12 mouse cellular contexts compared by ENCODE assay signal in genomic region chr10:96181398-96181790, GRCm38 (mm10). TPM values are rescaled to one million over a fixed set of nuclear protein-coding genes. Genes with fewer than 3 reads are reported as not detected.
DNase-seq lines count a peak whose midpoint lies in the region; ATAC-seq and TF ChIP-seq lines count a peak whose summit lies in the region.
"Had no signal": no experiment of that assay in that cellular context is flagged by ENCODE, and none has a peak within 500 bp of the region (broad histone marks: within the 10 kb centered on the region; RNA-seq: fewer than 3 reads in every experiment).

No protein-coding gene starts in this region.

- H3K4me3 ChIP-seq in lung, embryonic 14.5 days (ENCODE audit: low read depth, low read length) = no peak overlapping the region
- H3K4me3 ChIP-seq in heart, postnatal 0 days (ENCODE audit: low read depth, low read length) = no peak overlapping the region
- H3K4me3 ChIP-seq: layer of hippocampus, adult 2 months had no signal

- no peak for TF ChIP-seq CTCF in lung, embryonic 14.5 days (IDR thresholded peaks at IDR 0.05; ENCODE audit: low read depth)
- TF ChIP-seq CTCF in heart, postnatal 0 days (IDR thresholded peaks at IDR 0.05; ENCODE audit: low read depth) = no peak

- H3K4me1 ChIP-seq in lung, embryonic 14.5 days (ENCODE audit: insufficient read depth) = no peaks in the 10 kb centered on the region
- peaks cover 5% of the 10 kb centered on the region; the same call in 1 of the 2 replicates for H3K4me1 ChIP-seq in heart, postnatal 0 days (ENCODE audit: control insufficient read depth, insufficient read depth)

- DNase-seq in lung, embryonic 14.5 days = peak; percentile 8
- no peak for DNase-seq in lung, postnatal 14 days
- DNase-seq in heart, postnatal 0 days (ENCODE audit: low spot score) = no peak
- DNase-seq in lung, postnatal 36 days = peak; percentile 71
- peak; percentile 75 for DNase-seq in thymus, postnatal 14 days
- no peak for DNase-seq in embryo, embryonic 10 days (ENCODE audit: low spot score)
- DNase-seq in neural tube, embryonic 10.5 days (ENCODE audit: extremely low spot score, low spot score) = no peak
- DNase-seq: cerebellum, adult 11-12 months; gastrocnemius, postnatal 36 days had no signal

- H3K36me3 ChIP-seq in lung, embryonic 14.5 days (ENCODE audit: insufficient read depth) = no peaks in the 10 kb centered on the region
- H3K36me3 ChIP-seq in heart, postnatal 0 days (replicated peaks; ENCODE audit: control insufficient read depth, insufficient read depth, low read length) = no peaks in the 10 kb centered on the region

- WGBS in lung, embryonic 14.5 days = 65% methylated on average over 5 of the region's 5 CpGs
- WGBS in heart, postnatal 0 days = 61% methylated on average over 5 of the region's 5 CpGs

- H3K9me3 ChIP-seq in lung, embryonic 14.5 days (ENCODE audit: low read depth, low read length) = no peaks in the 10 kb centered on the region
- 0 out of 2 replicates have a peak, but pooled peaks cover 3% of the 10 kb centered on the region for H3K9me3 ChIP-seq in heart, postnatal 0 days (replicated peaks; ENCODE audit: control insufficient read depth, low read length)

- H3K27ac ChIP-seq in lung, embryonic 14.5 days (ENCODE audit: low read depth) = no peak overlapping the region
- H3K27ac ChIP-seq in heart, postnatal 0 days (ENCODE audit: low read depth) = peak overlapping the region; percentile 70; the same call in 1 of the 2 replicates
- H3K27ac ChIP-seq: layer of hippocampus, adult 2 months had no signal

- H3K4me2 ChIP-seq in lung, embryonic 14.5 days = no peak overlapping the region
- no peak overlapping the region for H3K4me2 ChIP-seq in heart, postnatal 0 days (ENCODE audit: low read depth, low read length)

- ATAC-seq in lung, embryonic 14.5 days (ENCODE audit: insufficient read depth) = peak; percentile 49; the same call in 1 of the 2 replicates
- ATAC-seq in heart, postnatal 0 days (ENCODE audit: insufficient read depth, low read depth) = peak; percentile 44
- no peak for ATAC-seq in cerebellum, adult (ENCODE audit: insufficient number of reproducible peaks, low FRiP score, low TSS enrichment)

- no peak overlapping the region for H3K9ac ChIP-seq in lung, embryonic 14.5 days
- H3K9ac ChIP-seq in heart, postnatal 0 days (replicated peaks; ENCODE audit: low read depth, low read length) = no peak overlapping the region

- TF ChIP-seq EP300 in heart, postnatal 0 days (IDR thresholded peaks at IDR 0.05; ENCODE audit: low read depth) = no peak

- H3K27me3 ChIP-seq in lung, embryonic 14.5 days (ENCODE audit: insufficient read depth, low read length) = no peaks in the 10 kb centered on the region
- H3K27me3 ChIP-seq in heart, postnatal 0 days (ENCODE audit: control insufficient read depth, insufficient read depth, low read length) = no peaks in the 10 kb centered on the region

RNA-seq across cellular contexts. Expression of gene Gm5426, which starts 45.0 kb away (rescaled TPM):
- polyA plus RNA-seq in lung, embryonic 14.5 days (2014; fragmentation: Nextera tagmentation; extraction: Ambion mirVana) = not detected in 2 replicates
- total RNA-seq in heart, postnatal 0 days (2014; rRNA removed; ENCODE audit: low replicate concordance) = not detected in 2 replicates
- not detected in 2 replicates for polyA plus RNA-seq in heart, postnatal 0 days (2015; fragmentation: Nextera tagmentation; extraction: Ambion mirVana)
- total RNA-seq: gastrocnemius, postnatal 36 days; layer of hippocampus, adult 2 months had no signal
- polyA plus RNA-seq: midbrain, embryonic 14.5 days had no signal

Comparison
In these comparisons a context has a peak if more than half of its experiments do, and no peak if none do; other contexts are left out.
1. DNase-seq: peak in lung, embryonic 14.5 days (single experiment), lung, postnatal 36 days (single experiment) and thymus, postnatal 14 days (single experiment); none in lung, postnatal 14 days (single experiment), heart, postnatal 0 days (single experiment), embryo, embryonic 10 days (single experiment) and neural tube, embryonic 10.5 days (single experiment).